Mouse (Mus musculus) cerebellum, adult 9-10 months (tissue): Measurements from ENCODE around the gene Fam228a.
"Not testable (repeated sequence)": the region's sequence is repeated elsewhere in the genome, so short reads cannot be mapped to it uniquely, and the experiment has no call there.

Experiments
- DNase-seq: peaks from one replicate; pipeline ENCODE4 v3.0.0; 2022

Gene Fam228a

DNA sequence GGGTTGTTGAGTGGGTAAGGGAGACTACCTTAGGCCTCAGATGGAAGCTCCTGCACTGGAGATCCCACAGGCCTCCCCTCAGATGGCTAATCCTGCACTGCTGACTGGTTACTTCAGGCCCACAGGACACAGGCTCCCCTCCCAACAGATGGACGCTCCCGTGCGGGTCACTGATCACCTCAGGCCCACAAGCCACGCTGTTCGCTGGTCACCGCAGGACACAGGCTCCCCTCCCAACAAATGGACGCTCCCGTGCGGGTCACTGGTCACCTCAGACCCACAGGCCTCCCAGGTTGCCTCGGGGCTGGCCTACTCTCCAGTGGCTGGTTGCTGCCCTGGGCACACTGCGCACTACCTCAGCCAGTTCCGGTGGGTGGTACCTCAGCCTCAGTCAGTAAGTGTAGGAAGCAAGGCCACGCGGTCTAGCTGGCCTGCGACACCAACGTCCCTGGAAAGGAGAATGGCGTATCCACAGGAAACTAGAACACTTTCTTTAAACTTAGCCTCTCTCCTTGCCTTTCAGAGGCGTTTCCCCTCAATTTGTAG is at the start of gene Fam228a:
Gene Fam228a (minus strand): TSS at position 400 of the 546 bp plus-strand sequence.
- no peak for DNase-seq

GRCm38 (mm10) chr12:4784466-4784865 is 46.2 kb upstream of the Fam228a start:
- no peak for DNase-seq

- DNase-seq: no peak
Measured at GRCm38 (mm10) chr12:4783598-4783997, 45.4 kb upstream of the Fam228a start.

DNA sequence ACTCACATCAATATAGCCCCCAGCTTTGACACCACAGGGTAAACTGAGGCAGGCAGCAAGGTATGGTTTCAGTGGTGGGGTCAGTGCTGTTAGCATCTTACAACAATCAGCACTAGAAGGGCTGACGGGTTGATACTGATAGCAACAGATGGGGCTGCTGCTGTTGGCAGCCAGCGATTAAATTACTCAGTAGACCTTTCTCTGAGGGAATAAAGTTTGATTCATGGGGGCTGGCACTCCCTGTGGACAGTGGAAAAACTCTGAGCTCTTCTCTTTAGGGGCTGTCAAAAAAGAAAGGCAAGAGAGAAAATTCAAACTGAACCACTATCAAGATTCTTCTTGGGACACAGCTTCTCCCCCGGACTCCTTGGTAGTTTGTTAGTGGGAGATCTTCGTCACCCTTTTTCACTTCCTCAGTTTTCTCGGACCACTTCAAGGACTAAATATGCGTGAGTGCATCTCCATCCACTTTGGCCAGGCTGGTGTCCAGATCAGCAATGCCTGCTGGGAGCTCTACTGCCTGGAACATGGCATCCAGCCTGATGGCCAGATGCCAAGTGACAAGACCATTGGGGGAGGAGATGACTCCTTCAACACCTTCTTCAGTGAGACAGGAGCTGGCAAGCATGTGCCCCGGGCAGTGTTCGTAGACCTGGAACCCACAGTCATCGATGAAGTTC is 43.6 kb upstream of the Fam228a start:
- DNase-seq: peak; percentile 28

DNA sequence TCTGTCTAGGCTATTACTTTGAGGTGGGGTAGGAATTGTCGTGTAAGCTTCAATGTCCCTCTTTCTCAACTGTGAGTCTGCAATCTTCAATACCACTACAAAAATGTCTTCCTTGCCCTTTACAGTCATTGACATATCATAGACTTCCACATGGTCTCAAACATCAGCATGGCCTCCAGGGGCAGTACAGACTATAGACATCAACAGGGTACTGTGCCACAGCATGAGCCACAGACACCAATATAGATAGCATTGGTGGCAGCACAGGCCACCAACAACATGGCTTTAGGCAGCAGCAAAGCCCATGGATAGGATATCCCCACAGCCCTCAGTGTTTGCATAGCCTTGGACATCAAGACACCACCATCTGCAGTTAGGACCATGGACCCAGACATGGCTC is 43.0 kb upstream of the Fam228a start:
- DNase-seq: no peak

DNA sequence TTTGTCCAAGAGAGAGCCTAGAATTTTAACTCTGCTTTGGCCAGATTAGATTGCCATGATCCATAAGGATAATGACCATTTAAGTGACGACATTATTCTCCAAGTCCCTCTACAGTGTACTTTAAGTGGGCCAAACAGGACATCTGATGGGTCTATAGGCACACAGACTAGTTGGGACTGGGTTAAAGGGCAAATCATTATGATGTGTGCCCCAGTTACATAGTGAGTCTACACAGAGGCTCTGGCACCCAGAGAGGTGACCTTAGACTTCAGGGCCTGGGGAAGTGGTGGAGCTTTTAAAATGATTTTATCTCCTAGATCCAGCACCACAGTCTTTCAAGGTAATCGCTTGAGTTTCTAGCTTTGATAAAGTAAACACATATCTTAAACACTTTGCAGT is 42.0 kb upstream of the Fam228a start:
- DNase-seq: no peak

DNA sequence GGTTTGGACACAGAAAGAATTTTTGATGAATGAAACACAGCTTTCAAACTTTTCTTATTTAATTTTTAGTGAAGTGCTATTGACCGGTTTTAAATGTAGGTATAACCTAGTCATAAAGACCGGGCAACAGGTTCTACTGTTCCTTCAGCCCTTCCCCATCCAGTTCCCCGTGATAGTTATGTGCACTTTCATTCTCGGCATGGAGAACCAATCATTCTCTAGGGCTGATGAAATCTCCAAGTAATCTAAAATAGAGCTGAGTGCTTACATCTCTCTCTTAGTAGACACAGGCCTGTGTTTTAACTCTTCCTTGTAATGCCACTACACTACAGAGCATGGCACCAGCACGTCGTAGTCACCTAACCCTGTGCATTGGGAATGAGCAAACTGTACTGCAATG is 39.5 kb upstream of the Fam228a start:
- DNase-seq: no peak

DNA sequence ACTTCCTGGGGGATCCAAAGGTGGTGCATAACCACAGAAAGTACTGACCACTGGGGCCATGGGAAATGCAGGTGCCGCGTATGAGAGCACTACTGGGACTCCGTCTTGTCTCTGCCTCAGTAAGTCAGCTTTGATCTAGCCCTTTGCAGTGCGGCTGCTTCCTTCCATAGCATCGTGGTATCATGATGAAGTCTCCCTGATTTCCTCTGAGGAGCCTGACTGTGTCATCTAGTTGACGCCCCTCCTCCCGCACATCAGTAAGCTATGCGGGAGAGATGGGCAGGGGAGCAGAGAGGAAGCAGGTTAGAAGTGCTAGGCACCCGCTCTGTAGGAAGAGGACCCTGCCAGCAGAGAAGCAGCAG is 37.3 kb upstream of the Fam228a start:
- DNase-seq: no peak

DNA sequence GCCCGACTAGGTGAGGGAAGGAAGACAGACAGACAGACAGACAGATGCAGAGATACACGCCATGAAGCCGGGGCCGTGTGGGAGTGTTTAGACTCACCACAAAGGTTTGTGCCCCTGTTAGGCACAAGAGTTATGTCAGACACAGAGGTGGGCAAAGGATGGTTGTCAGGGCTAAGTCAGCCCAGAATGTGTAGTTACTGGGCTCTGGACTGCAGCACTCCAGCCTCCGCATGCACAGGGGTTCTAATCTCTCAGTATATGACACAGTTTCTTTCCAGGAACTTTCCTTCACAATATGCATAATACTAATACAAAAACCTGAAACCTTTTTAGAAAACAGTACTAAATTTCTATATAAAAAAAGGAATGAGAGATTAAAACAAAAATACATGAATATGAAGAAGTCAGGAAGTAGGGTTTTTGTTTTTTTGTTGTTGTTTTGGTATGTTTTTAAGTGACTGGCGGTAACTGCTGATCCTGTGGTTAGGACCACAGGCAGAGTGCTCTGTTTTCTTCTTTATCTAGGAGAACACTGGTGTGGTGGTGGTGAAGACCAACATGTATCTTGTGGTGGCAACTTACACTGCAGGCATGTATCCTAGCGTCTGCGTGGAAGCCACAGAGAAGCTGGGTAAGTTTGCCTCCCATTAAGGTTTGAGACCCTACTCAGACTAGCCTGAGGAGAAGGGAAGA is 36.8 kb upstream of the Fam228a start:
- DNase-seq: no peak

DNA sequence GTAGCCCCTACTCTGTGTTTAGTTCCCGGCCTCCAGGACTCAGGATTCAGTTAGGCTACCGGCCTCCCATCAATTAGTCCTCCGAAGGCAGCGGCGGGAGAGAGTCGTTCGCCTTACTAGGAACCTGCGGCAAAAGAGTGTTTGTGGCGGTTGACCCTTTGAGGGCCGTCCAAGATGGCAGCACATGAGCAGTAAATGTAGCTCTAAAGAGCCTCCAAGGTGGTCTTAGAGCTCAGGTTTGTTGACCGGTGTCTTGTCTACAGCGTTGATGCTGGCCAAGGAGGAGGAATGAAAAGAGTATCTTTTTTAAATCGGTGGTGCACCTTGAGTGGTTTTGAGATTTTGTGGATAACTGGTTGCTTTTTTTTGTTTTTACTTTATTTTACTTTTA is 31.1 kb upstream of the Fam228a start:
- DNase-seq: no peak

GRCm38 (mm10) chr12:4768492-4769332 is 30.5 kb upstream of the Fam228a start, which contains the start of the genes Pfn4 and Fam228b:
Pfn4 (plus strand) TSS chr12:4769022.
Fam228b (minus strand) TSS chr12:4769267.
- peak; percentile 97 for DNase-seq

DNA sequence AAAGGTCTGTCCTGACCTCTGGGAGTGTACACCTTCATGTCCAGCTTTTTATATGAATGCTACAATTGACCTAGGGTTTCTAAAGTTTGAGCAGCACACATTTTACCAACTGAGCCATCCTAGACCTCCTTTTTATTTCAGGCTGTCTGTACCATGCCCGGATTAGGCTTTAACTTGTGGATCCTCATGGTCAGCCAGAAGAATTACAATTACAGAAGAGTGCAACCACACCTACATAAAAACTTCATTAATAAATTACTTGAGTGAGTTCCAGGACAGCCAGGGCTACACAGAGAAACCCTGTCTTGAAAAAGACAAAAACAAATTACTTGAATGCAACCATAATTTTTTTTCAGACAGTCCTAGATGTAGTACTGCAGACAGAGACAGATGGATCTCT is 18.8 kb upstream of the Fam228a start:
- no peak for DNase-seq

DNA sequence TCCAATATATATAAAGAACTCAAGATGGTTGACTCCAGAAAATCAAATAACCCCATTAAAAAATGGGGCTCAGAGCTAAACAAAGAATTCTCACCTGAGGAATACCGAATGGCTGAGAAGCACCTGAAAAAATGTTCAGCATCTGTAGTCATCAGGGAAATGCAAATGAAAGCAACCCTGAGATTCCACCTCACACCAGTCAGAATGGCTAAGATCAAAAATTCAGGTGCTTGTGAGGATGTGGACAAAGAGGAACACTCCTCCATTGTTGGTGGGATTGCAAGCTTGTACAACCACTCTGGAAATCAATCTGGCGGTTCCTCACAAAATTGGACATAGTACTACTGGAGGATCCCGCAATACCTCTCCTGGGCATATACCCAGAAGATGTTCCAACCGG is 16.2 kb upstream of the Fam228a start:
- DNase-seq: not testable (repeated sequence)

GRCm38 (mm10) chr12:4744486-4744885 is 6.3 kb upstream of the Fam228a start:
- no peak for DNase-seq

GRCm38 (mm10) chr12:4742183-4742582 is 4.0 kb upstream of the Fam228a start:
- no peak for DNase-seq

GRCm38 (mm10) chr12:4740823-4741222 is 2.6 kb upstream of the Fam228a start:
- DNase-seq: no peak

DNA sequence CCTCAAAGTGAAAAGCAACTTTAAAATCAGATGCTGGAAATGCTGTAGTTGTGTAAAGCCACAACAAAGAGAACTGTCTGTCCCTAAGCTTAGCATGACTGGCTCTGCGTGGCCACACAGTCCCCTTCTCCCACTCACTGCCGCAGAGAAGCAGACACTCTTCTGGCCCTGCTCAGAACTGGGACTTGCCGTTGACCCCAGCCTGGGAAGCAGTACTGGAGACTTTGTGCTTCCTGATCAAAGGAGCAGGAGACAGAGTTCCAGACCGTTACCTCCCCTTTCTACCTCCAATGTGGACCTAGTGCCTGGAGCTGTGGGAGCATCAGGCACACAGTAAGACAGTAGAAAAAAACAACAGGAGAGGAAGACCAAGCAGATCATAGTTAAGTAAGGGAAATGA is 5.9 kb downstream of the Fam228a start:
- no peak for DNase-seq

DNA sequence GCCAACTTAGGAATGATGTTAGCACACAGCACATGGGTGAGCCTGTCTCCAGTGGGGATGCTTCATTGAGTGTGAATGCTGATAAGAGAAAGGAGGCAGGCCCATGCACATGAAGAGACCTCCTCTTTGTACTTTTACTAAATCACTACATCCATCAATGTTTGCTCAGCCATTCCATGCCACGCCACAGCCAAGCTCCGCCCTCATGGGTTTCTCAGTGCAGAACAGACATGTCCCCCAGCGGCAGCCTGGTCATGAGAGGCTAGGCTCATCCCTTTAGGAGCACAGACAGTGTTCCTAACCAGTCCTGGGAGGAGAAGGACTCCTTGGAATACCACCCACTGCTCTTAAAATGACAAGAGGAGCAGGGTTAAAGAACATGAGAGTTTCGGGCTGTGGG is 6.6 kb downstream of the Fam228a start:
- DNase-seq: no peak

DNA sequence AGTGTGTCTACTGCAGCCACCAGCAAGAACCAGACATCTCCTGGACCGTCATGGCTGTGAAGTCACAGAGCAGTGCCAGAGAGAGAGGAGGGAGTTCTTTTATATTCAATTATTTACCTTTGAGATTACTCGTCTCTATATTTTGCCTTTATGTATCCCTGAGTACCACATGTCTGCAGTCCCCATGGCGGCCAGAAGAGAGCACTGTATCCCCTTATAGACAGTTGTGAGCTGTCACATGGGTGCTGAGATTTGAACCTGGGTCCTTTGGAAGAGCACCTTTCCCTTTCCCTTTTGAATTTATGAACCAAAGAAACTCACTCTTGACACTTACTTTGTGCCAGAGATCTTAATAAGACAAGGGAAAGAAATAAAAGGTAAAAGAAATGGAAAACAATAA is 9.1 kb downstream of the Fam228a start:
- DNase-seq: no peak

DNA sequence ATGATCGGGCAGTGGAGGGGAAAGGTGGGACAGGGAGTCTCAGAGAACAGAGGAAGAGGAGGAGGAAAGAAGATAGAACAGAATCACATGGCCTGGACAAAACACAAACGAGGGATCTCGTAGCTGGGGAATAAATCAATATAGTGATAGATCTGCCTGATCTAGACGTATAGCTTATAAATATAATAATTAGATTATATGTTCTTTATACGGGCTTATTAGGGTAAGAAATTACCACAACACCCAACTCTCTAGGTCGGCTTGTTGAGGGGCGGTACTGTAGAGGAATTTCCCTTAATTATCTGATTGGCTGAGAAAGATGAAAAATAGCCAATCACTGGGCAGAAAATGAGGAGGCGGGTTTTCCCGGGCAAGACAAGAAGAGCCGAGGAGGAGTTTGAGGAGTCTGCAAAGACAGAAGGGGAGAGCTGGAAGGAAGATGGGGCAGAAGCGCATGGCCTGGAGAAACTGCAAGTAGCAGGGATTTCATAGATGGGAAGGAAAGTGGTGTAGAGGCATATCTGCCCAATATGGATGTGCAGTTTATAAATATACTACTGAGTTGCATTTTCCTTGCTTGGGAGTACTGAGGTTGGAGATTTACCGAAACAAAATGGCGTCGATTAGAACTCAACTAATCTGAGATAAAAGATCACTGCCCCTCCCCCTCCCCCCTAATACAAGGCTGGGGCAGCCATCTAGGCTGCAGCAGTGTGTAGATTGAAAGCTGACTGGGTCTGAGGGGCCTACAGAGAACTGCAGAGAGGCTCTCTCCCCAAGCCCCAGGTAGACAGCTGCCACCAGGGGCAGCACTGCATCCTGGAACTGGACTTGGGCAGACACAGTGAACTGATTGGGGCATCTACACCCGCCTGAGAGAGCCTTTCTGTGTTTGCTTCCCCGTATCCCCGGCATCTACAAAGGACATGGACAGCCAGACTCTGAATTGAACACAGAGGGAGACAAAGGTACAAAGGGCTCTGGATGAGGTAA is 18.2 kb downstream of the Fam228a start:
- DNase-seq: no peak

GRCm38 (mm10) chr12:4719066-4719761 is 19.0 kb downstream of the Fam228a start:
- no peak for DNase-seq

DNA sequence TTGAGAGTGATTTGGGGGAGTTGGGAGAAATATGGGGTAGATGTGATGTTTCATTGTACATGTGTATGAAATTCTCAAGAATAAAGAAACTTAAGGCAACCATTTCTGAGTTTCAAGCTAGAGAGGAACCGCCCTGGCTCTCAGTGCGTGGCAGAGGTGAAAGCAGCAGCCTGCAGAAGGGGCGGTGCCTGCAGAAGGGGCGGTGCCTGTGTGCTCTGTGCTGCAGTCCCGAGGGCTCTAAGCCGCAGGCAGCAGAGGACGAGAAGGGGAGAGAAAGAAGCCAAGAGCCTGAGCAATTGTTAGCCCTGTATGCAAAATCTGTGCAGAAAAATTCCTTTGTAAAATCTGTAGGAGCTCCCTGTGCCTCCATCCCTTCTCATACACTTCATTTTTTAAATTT is 20.8 kb downstream of the Fam228a start:
- DNase-seq: no peak
